Mouse (Mus musculus) midbrain, embryonic 16.5 days (tissue): ENCODE data around the gene Ctsz. TPM values are rescaled to one million over a fixed set of nuclear protein-coding genes. Genes with fewer than 3 reads are reported as not detected.

Experiments
- ATAC-seq: fragments of 200-750 bp; cut with Nextera tagmentation; 2 replicates; pipeline ENCODE4 v1.8.0; 2017; ENCODE audit warnings: moderate TSS enrichment
- H3K27ac ChIP-seq: fragments of 300-500 bp; sonication (generic); 2 replicates; pipeline ENCODE4 v1.5.1; 2014; ENCODE audit warnings: mild to moderate bottlenecking, low read length, mixed read lengths
- H3K27me3 ChIP-seq: fragments of 300-500 bp; sonication (generic); 2 replicates; pipeline ENCODE4 v1.6.1; 2014; ENCODE audit warnings: low read depth, low read length, mixed read lengths; ENCODE audit not compliant: control insufficient read depth, insufficient read depth
- H3K36me3 ChIP-seq: fragments of 300-500 bp; sonication (generic); 2 replicates; pipeline ENCODE4 v1.6.1; 2014; ENCODE audit warnings: mild to moderate bottlenecking, low read length, moderate library complexity, mixed read lengths; ENCODE audit not compliant: control insufficient read depth, insufficient read depth
- H3K4me1 ChIP-seq: fragments of 300-500 bp; sonication (generic); 2 replicates; pipeline ENCODE4 v1.6.1; 2014; ENCODE audit warnings: mild to moderate bottlenecking, low read length, mixed read lengths; ENCODE audit not compliant: control insufficient read depth, insufficient read depth
- H3K4me2 ChIP-seq: fragments of 300-500 bp; sonication (generic); 2 replicates; pipeline ENCODE4 v1.6.1; 2014; ENCODE audit warnings: mild to moderate bottlenecking, low read length, mixed read lengths
- H3K4me3 ChIP-seq: fragments of 300-500 bp; sonication (generic); 2 replicates; pipeline ENCODE4 v1.5.1; 2014; ENCODE audit warnings: low read depth, mild to moderate bottlenecking, low read length, moderate library complexity, mixed read lengths
- H3K9ac ChIP-seq: fragments of 300-500 bp; sonication (generic); 2 replicates; pipeline ENCODE4 v1.6.1; 2014; ENCODE audit warnings: low read depth, low read length, mixed read lengths
- H3K9me3 ChIP-seq: fragments of 300-500 bp; sonication (generic); replicated peaks from 2 replicates; pipeline ENCODE4 v1.6.1; 2014; ENCODE audit warnings: mild to moderate bottlenecking, low read length, mixed read lengths; ENCODE audit not compliant: control insufficient read depth, poor library complexity, severe bottlenecking
- whole genome bisulfite sequencing: fragments of 180-500 bp; shearing (Covaris S2); extraction: QIAGEN DNeasy Blood & Tissue Kit; methylation state at CpG from one replicate; pipeline ENCODE4 v1.1.7; 2014; 5-methylcytosine and 5-hydroxymethylcytosine counted together
- polyA plus RNA-seq: library from polyadenylated mRNA; unstranded; fragments of >200 nt; fragmentation: Nextera tagmentation; extraction: Ambion mirVana; gene quantifications from 2 replicates; pipeline ENCODE4 v1.2.1, GENCODE M21; 2015

Ctsz gene
- polyA plus RNA-seq, 1 experiment from 2014 or later: 63.3 TPM

DNA sequence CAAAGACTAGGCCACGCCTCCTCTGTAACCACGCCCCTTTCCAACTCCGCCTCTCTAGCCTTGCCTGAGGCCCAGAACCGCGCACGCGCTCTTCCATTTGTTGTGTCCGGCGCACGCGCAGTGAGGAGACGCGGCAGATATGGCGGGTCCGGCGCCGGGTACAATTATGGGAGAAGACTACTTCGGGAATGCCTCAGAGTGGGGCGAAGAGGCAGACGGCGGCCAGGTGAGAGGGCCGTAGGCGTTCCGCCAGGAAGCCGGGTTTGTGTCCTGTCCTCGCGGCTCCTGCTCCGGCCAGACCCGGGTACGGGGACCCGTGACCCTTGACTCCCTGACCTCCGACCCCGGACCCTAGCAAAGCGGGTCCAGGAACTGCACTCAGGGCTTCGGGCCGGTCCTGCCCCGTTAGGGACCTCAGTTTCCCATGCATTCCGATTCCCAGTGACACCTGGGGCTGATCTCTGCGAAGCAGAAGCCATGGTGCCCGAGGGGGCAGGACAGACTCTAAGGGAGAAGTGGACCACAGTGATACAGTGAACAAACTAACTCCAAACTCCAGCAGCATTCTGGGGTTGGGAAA is 23.0 kb downstream of the Ctsz start, which contains the start of gene Nelfcd:
Gene Nelfcd (plus strand): TSS at position 74 of the 580 bp plus-strand sequence.
- Histone ChIP-seq H3K4me3 (peak within 1 kb of the TSS; percentile 70), H3K9ac (peak within 1 kb of the TSS; percentile 82), H3K27me3 (no peaks in the 10 kb centered on the region), H3K4me2 (peak within 1 kb of the TSS; percentile 87), H3K4me1 (peaks cover 7% of the 10 kb centered on the region), H3K9me3 (no peaks in the 10 kb centered on the region), H3K36me3 (0 out of 2 replicates have a peak, but pooled peaks cover 2% of the 10 kb centered on the region), H3K27ac (no peak within 1 kb of the TSS)
- under 1% methylated on average over 40 of the region's 40 CpGs for WGBS
- peak; percentile 94 for ATAC-seq

GRCm38 (mm10) chr2:174415001-174415730 is 23.7 kb downstream of the Ctsz start:
- Histone ChIP-seq H3K4me2 (peak overlapping the region; percentile 87), H3K9ac (no peak overlapping the region), H3K36me3 (no peaks in the 10 kb centered on the region), H3K27ac (no peak overlapping the region), H3K4me3 (peak overlapping the region; percentile 70), H3K9me3 (no peaks in the 10 kb centered on the region), H3K4me1 (peaks cover 7% of the 10 kb centered on the region), H3K27me3 (no peaks in the 10 kb centered on the region)
- ATAC-seq: no peak; the same call in 1 of the 2 replicates
- 48% methylated on average over 18 of the region's 18 CpGs for WGBS

DNA sequence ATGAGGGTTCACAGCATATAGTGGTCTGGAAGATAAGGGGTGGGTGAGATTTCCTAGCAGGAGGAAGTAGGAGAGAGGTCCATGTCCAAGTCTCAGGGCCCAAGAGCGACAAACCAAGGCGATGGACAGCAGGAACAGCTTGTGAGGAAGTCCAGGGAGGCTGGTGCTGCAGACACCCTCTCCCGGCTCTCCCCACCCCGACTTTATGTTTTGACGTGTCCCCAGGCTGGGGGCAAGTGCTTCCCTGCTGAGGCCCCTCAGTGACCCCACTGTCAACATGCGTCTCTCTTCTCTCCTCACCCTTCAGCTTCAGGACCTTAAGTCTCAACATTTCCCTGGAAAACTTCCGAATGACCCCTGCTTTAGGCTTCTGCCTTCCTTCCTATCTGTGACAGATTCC is 25.7 kb downstream of the Ctsz start:
- H3K27ac ChIP-seq: no peak overlapping the region
- no peaks in the 10 kb centered on the region for H3K27me3 ChIP-seq
- ATAC-seq: no peak
- H3K36me3 ChIP-seq: no peaks in the 10 kb centered on the region
- no peak overlapping the region for H3K9ac ChIP-seq
- no peak overlapping the region for H3K4me3 ChIP-seq
- WGBS: 87% methylated on average over 7 of the region's 7 CpGs
- H3K9me3 ChIP-seq: no peaks in the 10 kb centered on the region
- H3K4me1 ChIP-seq: peaks cover 7% of the 10 kb centered on the region
- H3K4me2 ChIP-seq: no peak overlapping the region

DNA sequence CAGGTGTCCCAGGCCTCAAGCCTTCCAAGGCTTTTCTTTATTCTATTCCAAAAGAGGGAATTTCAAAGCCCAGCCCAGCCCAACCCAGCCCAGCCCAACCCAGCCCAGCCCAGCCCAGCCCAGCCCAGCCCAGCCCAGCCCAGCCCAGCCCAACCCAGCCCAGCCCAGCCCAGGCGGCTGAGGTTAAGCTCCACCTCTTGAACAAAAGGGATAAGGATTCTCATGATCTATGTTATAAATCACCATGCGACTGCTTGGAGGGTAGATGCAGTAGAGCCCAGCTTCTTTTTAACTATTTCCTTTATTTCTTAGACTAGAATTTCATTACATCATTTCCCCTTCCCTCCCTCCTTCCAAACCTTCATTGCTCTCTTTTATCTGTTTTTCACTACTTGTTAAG is 28.6 kb downstream of the Ctsz start:
- Histone ChIP-seq H3K9ac (no peak overlapping the region), H3K36me3 (no peaks in the 10 kb centered on the region), H3K27ac (no peak overlapping the region), H3K4me1 (no peaks in the 10 kb centered on the region), H3K9me3 (no peaks in the 10 kb centered on the region), H3K4me3 (no peak overlapping the region), H3K27me3 (no peaks in the 10 kb centered on the region), H3K4me2 (no peak overlapping the region)
- no peak for ATAC-seq
- WGBS: 60% methylated on average over 2 of the region's 2 CpGs

DNA sequence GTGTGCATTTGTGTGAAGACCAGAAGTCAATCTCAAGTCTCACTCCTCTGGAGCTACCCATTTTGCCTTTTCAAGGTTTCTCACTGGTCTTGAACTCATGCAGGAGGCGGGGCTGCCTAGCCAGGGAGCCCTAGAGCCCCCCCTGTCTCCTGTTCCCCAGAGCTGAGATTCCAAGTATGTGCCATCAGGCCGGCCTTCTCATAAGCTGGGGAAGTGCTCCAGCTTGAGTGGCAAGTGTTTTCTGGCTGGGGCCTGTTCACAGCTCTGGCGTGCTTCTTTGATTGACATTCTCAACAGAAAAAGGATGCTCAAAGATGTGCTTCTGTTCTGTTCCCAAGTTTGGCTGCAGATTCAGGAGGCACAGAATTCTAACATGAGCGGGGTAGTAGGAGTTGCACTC is 38.4 kb downstream of the Ctsz start:
- WGBS: 88% methylated on average over 4 of the region's 4 CpGs

GRCm38 (mm10) chr2:174397881-174398280 is 41.0 kb downstream of the Ctsz start:
- H3K36me3 ChIP-seq: no peaks in the 10 kb centered on the region
- ATAC-seq: no peak
- H3K27me3 ChIP-seq: no peaks in the 10 kb centered on the region
- 86% methylated on average over 6 of the region's 6 CpGs for WGBS
- no peak overlapping the region for H3K27ac ChIP-seq
- no peak overlapping the region for H3K9ac ChIP-seq
- H3K4me2 ChIP-seq: no peak overlapping the region
- H3K4me1 ChIP-seq: no peaks in the 10 kb centered on the region
- H3K4me3 ChIP-seq: no peak overlapping the region
- H3K9me3 ChIP-seq: no peaks in the 10 kb centered on the region

More for the DNA sequence above, 38.4 kb downstream of the Ctsz start:
- H3K4me3 ChIP-seq: no peak overlapping the region
- H3K9me3 ChIP-seq: no peaks in the 10 kb centered on the region
- H3K4me1 ChIP-seq: no peaks in the 10 kb centered on the region
- ATAC-seq: no peak
- no peaks in the 10 kb centered on the region for H3K27me3 ChIP-seq
- H3K27ac ChIP-seq: no peak overlapping the region
- H3K4me2 ChIP-seq: no peak overlapping the region
- H3K9ac ChIP-seq: no peak overlapping the region
- no peaks in the 10 kb centered on the region for H3K36me3 ChIP-seq

DNA sequence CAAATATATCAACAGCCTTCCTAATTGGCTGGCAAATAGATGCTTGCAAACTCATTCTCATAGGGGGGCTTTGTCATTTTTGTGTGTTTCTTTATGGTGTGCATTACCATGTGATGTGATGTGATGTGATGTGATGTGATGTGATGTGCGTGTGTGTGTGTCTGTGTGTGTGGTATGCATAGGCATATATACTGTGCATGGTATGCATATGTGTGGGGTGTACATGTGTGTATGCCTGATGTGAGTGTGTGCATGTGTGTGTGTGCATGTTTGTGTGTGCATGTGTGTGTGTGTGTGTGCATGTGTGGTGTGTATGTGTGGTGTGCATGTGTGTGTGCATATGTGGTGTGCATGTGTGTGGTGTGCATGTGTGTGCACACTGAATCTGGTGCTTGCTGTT is 41.8 kb downstream of the Ctsz start:
- WGBS: 96% methylated on average over 1 of the region's 1 CpGs
- H3K4me1 ChIP-seq: no peaks in the 10 kb centered on the region
- H3K9me3 ChIP-seq: 0 out of 2 replicates have a peak, but pooled peaks cover under 1% of the 10 kb centered on the region
- no peak overlapping the region for H3K4me3 ChIP-seq
- no peak overlapping the region for H3K9ac ChIP-seq
- H3K36me3 ChIP-seq: no peaks in the 10 kb centered on the region
- no peak overlapping the region for H3K4me2 ChIP-seq
- no peak for ATAC-seq
- no peak overlapping the region for H3K27ac ChIP-seq
- H3K27me3 ChIP-seq: no peaks in the 10 kb centered on the region

GRCm38 (mm10) chr2:174396643-174397042 is 42.2 kb downstream of the Ctsz start:
- WGBS: 81% methylated on average over 10 of the region's 10 CpGs
- ATAC-seq: no peak
- Histone ChIP-seq H3K4me1 (no peaks in the 10 kb centered on the region), H3K4me3 (no peak overlapping the region), H3K27ac (no peak overlapping the region), H3K27me3 (no peaks in the 10 kb centered on the region), H3K9me3 (0 out of 2 replicates have a peak, but pooled peaks cover 3% of the 10 kb centered on the region), H3K36me3 (no peaks in the 10 kb centered on the region), H3K4me2 (no peak overlapping the region), H3K9ac (no peak overlapping the region)

DNA sequence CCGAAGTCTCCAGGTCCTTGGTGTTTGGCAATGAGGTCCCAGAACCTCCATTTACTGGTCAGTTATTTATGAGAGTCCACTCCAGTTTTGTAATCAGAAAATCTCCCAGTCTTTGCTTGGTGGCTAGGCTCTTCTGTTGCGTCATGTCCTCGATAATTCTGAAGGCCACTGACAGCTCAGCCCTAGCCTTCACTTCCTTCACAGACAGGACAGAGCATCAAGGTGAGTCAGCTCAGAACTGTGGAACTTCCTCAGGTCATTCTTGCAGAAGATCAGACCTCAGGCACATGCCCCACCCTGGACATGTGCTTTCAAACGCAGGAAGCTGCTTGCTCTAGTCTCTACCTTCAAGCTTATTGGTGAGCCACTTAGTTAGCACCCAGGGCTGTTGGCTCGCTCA is 45.5 kb downstream of the Ctsz start:
- Histone ChIP-seq H3K4me3 (no peak overlapping the region), H3K27me3 (no peaks in the 10 kb centered on the region), H3K9ac (no peak overlapping the region), H3K36me3 (no peaks in the 10 kb centered on the region), H3K4me1 (no peaks in the 10 kb centered on the region), H3K27ac (no peak overlapping the region), H3K9me3 (0 out of 2 replicates have a peak, but pooled peaks cover 3% of the 10 kb centered on the region), H3K4me2 (no peak overlapping the region)
- WGBS: 81% methylated on average over 5 of the region's 5 CpGs
- no peak for ATAC-seq
